Mouse (Mus musculus): Measurements from ENCODE around the gene Ttc13. TPM values are rescaled to one million over a fixed set of nuclear protein-coding genes. Genes with fewer than 3 reads are reported as not detected.
A peak's percentile ranks its signal among the peaks of the same experiment; 100 is the strongest.

Ttc13 gene
- 58.6 and 61.6 TPM in 2 replicates for polyA plus RNA-seq (2015; fragmentation: Nextera tagmentation; extraction: Ambion mirVana)

GRCm38 (mm10) chr8:124721862-124722515 is at the start of gene Ttc13, which contains the start of gene Arv1:
Gene Ttc13, minus strand, starts transcription at chr8:124721983.
Gene Arv1, plus strand, starts transcription at chr8:124722139.
- Histone ChIP-seq H3K4me2 (peak within 1 kb of the TSS; percentile 93), H3K9ac (peak within 1 kb of the TSS; percentile 94), H3K36me3 (peaks cover 22% of the 10 kb centered on the region), H3K27me3 (no peaks in the 10 kb centered on the region), H3K4me1 (replicated peaks) (peaks cover 28% of the 10 kb centered on the region), H3K9me3 (no peaks in the 10 kb centered on the region), H3K27ac (peak within 1 kb of the TSS; percentile 81), H3K4me3 (peak within 1 kb of the TSS; percentile 94)
- WGBS = under 1% methylated on average over 58 of the region's 59 CpGs
- peak; percentile 99 for ATAC-seq (ENCODE audit: low FRiP score)

GRCm38 (mm10) chr8:124763061-124763460 is 41.3 kb upstream of the Ttc13 start:
- Histone ChIP-seq H3K27me3 (no peaks in the 10 kb centered on the region), H3K4me3 (no peak overlapping the region), H3K9me3 (no peaks in the 10 kb centered on the region), H3K36me3 (no peaks in the 10 kb centered on the region), H3K9ac (no peak overlapping the region), H3K27ac (no peak overlapping the region), H3K4me2 (no peak overlapping the region), H3K4me1 (replicated peaks) (no peaks in the 10 kb centered on the region)
- WGBS = 65% methylated on average over 7 of the region's 7 CpGs
- no peak for ATAC-seq (ENCODE audit: low FRiP score)

- H3K36me3 ChIP-seq = no peaks in the 10 kb centered on the region
- no peaks in the 10 kb centered on the region for H3K4me1 ChIP-seq (replicated peaks)
- no peak overlapping the region for H3K4me3 ChIP-seq
- H3K27ac ChIP-seq = no peak overlapping the region
- H3K9ac ChIP-seq = no peak overlapping the region
- peaks cover 21% of the 10 kb centered on the region for H3K27me3 ChIP-seq
- 48% methylated on average over 3 of the region's 3 CpGs for WGBS
- no peak for ATAC-seq (ENCODE audit: low FRiP score)
- H3K4me2 ChIP-seq = no peak overlapping the region
- H3K9me3 ChIP-seq = no peaks in the 10 kb centered on the region
Observed at GRCm38 (mm10) chr8:124758544-124758943, 36.8 kb upstream of the Ttc13 start.

GRCm38 (mm10) chr8:124756601-124757000 is 34.8 kb upstream of the Ttc13 start:
- Histone ChIP-seq H3K4me3 (no peak overlapping the region), H3K36me3 (no peaks in the 10 kb centered on the region), H3K4me2 (no peak overlapping the region), H3K4me1 (replicated peaks) (peaks cover 2% of the 10 kb centered on the region; the same call in 1 of the 2 replicates), H3K27me3 (peaks cover 40% of the 10 kb centered on the region), H3K9me3 (no peaks in the 10 kb centered on the region), H3K9ac (no peak overlapping the region), H3K27ac (no peak overlapping the region)
- 66% methylated on average over 5 of the region's 5 CpGs for WGBS
- ATAC-seq (ENCODE audit: low FRiP score) = no peak

GRCm38 (mm10) chr8:124756153-124756552 is 34.4 kb upstream of the Ttc13 start:
- peaks cover 7% of the 10 kb centered on the region for H3K4me1 ChIP-seq (replicated peaks)
- H3K36me3 ChIP-seq = no peaks in the 10 kb centered on the region
- WGBS = 71% methylated on average over 2 of the region's 2 CpGs
- H3K9ac ChIP-seq = no peak overlapping the region
- no peak for ATAC-seq (ENCODE audit: low FRiP score)
- H3K27me3 ChIP-seq = peaks cover 45% of the 10 kb centered on the region
- no peak overlapping the region for H3K4me2 ChIP-seq
- no peak overlapping the region for H3K27ac ChIP-seq
- no peak overlapping the region for H3K4me3 ChIP-seq
- H3K9me3 ChIP-seq = no peaks in the 10 kb centered on the region

GRCm38 (mm10) chr8:124755481-124755880 is 33.7 kb upstream of the Ttc13 start:
- H3K36me3 ChIP-seq = no peaks in the 10 kb centered on the region
- no peak overlapping the region for H3K9ac ChIP-seq
- no peaks in the 10 kb centered on the region for H3K9me3 ChIP-seq
- H3K27me3 ChIP-seq = peaks cover 51% of the 10 kb centered on the region
- H3K4me2 ChIP-seq = no peak overlapping the region
- no peak for ATAC-seq (ENCODE audit: low FRiP score)
- no peak overlapping the region for H3K4me3 ChIP-seq
- H3K27ac ChIP-seq = no peak overlapping the region
- 84% methylated on average over 8 of the region's 8 CpGs for WGBS
- peaks cover 13% of the 10 kb centered on the region for H3K4me1 ChIP-seq (replicated peaks)

GRCm38 (mm10) chr8:124754792-124755190 is 33.0 kb upstream of the Ttc13 start:
- H3K36me3 ChIP-seq = no peaks in the 10 kb centered on the region
- H3K27me3 ChIP-seq = peaks cover 58% of the 10 kb centered on the region
- WGBS = 51% methylated on average over 4 of the region's 4 CpGs
- H3K9me3 ChIP-seq = no peaks in the 10 kb centered on the region
- no peak for ATAC-seq (ENCODE audit: low FRiP score)
- H3K9ac ChIP-seq = no peak overlapping the region
- H3K27ac ChIP-seq = no peak overlapping the region
- H3K4me3 ChIP-seq = no peak overlapping the region
- H3K4me2 ChIP-seq = no peak overlapping the region
- H3K4me1 ChIP-seq (replicated peaks) = peaks cover 14% of the 10 kb centered on the region

- peaks cover 14% of the 10 kb centered on the region for H3K4me1 ChIP-seq (replicated peaks)
- peaks cover 64% of the 10 kb centered on the region for H3K27me3 ChIP-seq
- ATAC-seq (ENCODE audit: low FRiP score) = no peak
- 17% methylated on average over 11 of the region's 11 CpGs for WGBS
- no peak overlapping the region for H3K4me3 ChIP-seq
- no peak overlapping the region for H3K4me2 ChIP-seq
- no peak overlapping the region for H3K9ac ChIP-seq
- H3K27ac ChIP-seq = no peak overlapping the region
- no peaks in the 10 kb centered on the region for H3K9me3 ChIP-seq
- H3K36me3 ChIP-seq = no peaks in the 10 kb centered on the region
Observed at GRCm38 (mm10) chr8:124754101-124754791, 32.5 kb upstream of the Ttc13 start.

- WGBS = 34% methylated on average over 21 of the region's 21 CpGs
- Histone ChIP-seq H3K27me3 (peaks cover 68% of the 10 kb centered on the region), H3K4me3 (peak overlapping the region; percentile 49; the same call in 1 of the 2 replicates), H3K9ac (no peak overlapping the region), H3K9me3 (no peaks in the 10 kb centered on the region), H3K27ac (no peak overlapping the region), H3K36me3 (no peaks in the 10 kb centered on the region), H3K4me1 (replicated peaks) (peaks cover 14% of the 10 kb centered on the region), H3K4me2 (no peak overlapping the region; the same call in 1 of the 2 replicates)
- no peak for ATAC-seq (ENCODE audit: low FRiP score)
Observed at GRCm38 (mm10) chr8:124752325-124752862, 30.6 kb upstream of the Ttc13 start.

GRCm38 (mm10) chr8:124751709-124752173 is 30.0 kb upstream of the Ttc13 start, which contains the start of gene Fam89a:
Gene Fam89a, minus strand, starts transcription at chr8:124751832.
- Histone ChIP-seq H3K27ac (no peak within 1 kb of the TSS), H3K4me2 (peak within 1 kb of the TSS; percentile 67), H3K9ac (peak within 1 kb of the TSS; percentile 67), H3K4me3 (peak within 1 kb of the TSS; percentile 49), H3K27me3 (peaks cover 68% of the 10 kb centered on the region), H3K9me3 (no peaks in the 10 kb centered on the region), H3K36me3 (no peaks in the 10 kb centered on the region), H3K4me1 (replicated peaks) (peaks cover 14% of the 10 kb centered on the region)
- WGBS = under 1% methylated on average over 37 of the region's 41 CpGs
- ATAC-seq (ENCODE audit: low FRiP score) = peak; percentile 61

GRCm38 (mm10) chr8:124751191-124751590 is 29.4 kb upstream of the Ttc13 start:
- Histone ChIP-seq H3K27ac (no peak overlapping the region), H3K9ac (peak overlapping the region; percentile 67), H3K4me3 (peak overlapping the region; percentile 49), H3K9me3 (no peaks in the 10 kb centered on the region), H3K4me1 (replicated peaks) (peaks cover 14% of the 10 kb centered on the region), H3K4me2 (peak overlapping the region; percentile 67), H3K36me3 (no peaks in the 10 kb centered on the region), H3K27me3 (peaks cover 68% of the 10 kb centered on the region)
- WGBS = 1% methylated on average over 31 of the region's 31 CpGs
- no peak for ATAC-seq (ENCODE audit: low FRiP score)

- WGBS = 75% methylated on average over 13 of the region's 13 CpGs
- no peak for ATAC-seq (ENCODE audit: low FRiP score)
- H3K27me3 ChIP-seq = peaks cover 29% of the 10 kb centered on the region
Observed at GRCm38 (mm10) chr8:124746661-124747060, 24.9 kb upstream of the Ttc13 start.

More at GRCm38 (mm10) chr8:124746661-124747060, 24.9 kb upstream of the Ttc13 start:
- Histone ChIP-seq H3K36me3 (no peaks in the 10 kb centered on the region), H3K9me3 (no peaks in the 10 kb centered on the region), H3K4me2 (no peak overlapping the region), H3K4me3 (no peak overlapping the region), H3K4me1 (replicated peaks) (peaks cover 12% of the 10 kb centered on the region), H3K27ac (no peak overlapping the region), H3K9ac (no peak overlapping the region)

All from hindbrain, embryonic 13.5 days (tissue).